Mouse (Mus musculus) hindbrain, embryonic 11.5 days (tissue): ENCODE measurements at regions not wholly inside any gene's neighbourhood (a gene's known extent, or its start where the extent isn't known, plus 50 kb on each side); places are given as distances from the start of the nearest gene placed in this dataset.

ENCODE experiments used
- ATAC-seq: fragments of 200-750 bp; cut with Nextera tagmentation; 2 replicates; pipeline ENCODE4 v1.8.0; 2017; ENCODE audit warnings: mild to moderate bottlenecking, moderate TSS enrichment, moderate library complexity; ENCODE audit not compliant: low FRiP score
- DNase-seq: peaks from one replicate; pipeline ENCODE4 v3.0.0-alpha.2; 2015; ENCODE audit warnings: low spot score
- H3K27ac ChIP-seq: fragments of 300-500 bp; sonication (generic); 2 replicates; pipeline ENCODE4 v1.5.1; 2014; ENCODE audit warnings: mild to moderate bottlenecking, low read depth, low read length
- H3K27me3 ChIP-seq: fragments of 300-500 bp; sonication (generic); 2 replicates; pipeline ENCODE4 v1.6.1; 2014; ENCODE audit warnings: mild to moderate bottlenecking, low read length, moderate library complexity, mixed read lengths; ENCODE audit not compliant: control insufficient read depth, insufficient read depth
- H3K36me3 ChIP-seq: fragments of 300-500 bp; sonication (generic); 2 replicates; pipeline ENCODE4 v1.6.1; 2014; ENCODE audit warnings: mild to moderate bottlenecking, low read length, moderate library complexity, mixed read lengths; ENCODE audit not compliant: control insufficient read depth, insufficient read depth
- H3K4me1 ChIP-seq: fragments of 300-500 bp; sonication (generic); replicated peaks from 2 replicates; pipeline ENCODE4 v1.6.1; 2014; ENCODE audit warnings: low read length, mixed read lengths; ENCODE audit not compliant: control insufficient read depth, insufficient read depth
- H3K4me2 ChIP-seq: fragments of 300-500 bp; sonication (generic); replicated peaks from 2 replicates; pipeline ENCODE4 v1.6.1; 2014; ENCODE audit warnings: mild to moderate bottlenecking, low read depth, low read length
- H3K4me3 ChIP-seq: fragments of 300-500 bp; sonication (generic); 2 replicates; pipeline ENCODE4 v1.5.1; 2014; ENCODE audit warnings: low read depth, low read length
- H3K9ac ChIP-seq: fragments of 300-500 bp; sonication (generic); 2 replicates; pipeline ENCODE4 v1.6.1; 2014; ENCODE audit warnings: low read depth, low read length
- H3K9me3 ChIP-seq: fragments of 300-500 bp; sonication (generic); 2 replicates; pipeline ENCODE4 v1.6.1; 2016; ENCODE audit warnings: low read length; ENCODE audit not compliant: control insufficient read depth
- WGBS: fragments of 180-500 bp; shearing (Covaris S2); extraction: QIAGEN DNeasy Blood & Tissue Kit; methylation state at CpG from one replicate; pipeline ENCODE4 v1.1.7; 2014; 5-methylcytosine and 5-hydroxymethylcytosine counted together

DNA sequence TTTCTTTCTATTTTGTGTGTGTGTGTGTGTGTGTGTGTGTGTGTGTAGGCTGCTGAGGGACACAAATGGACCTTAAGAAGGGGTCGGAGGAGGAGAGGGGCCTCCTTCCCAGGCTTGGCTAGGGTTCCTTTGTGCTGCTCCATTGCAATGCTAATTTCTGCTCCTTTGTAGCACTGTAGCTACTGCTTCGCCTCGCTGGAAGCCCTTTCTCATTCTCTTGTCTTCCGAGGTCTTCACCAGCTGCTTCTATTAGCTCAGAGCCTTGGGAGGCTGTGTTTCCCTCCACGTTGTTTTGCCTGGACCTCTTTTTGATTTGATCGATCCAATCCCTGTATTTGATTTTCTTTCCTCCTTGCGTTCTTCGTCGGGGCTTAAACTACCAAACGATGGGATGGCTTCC is 247.1 kb downstream of the Tmem38b start:
- WGBS, result 17% methylated on average over 10 of the region's 10 CpGs

DNA sequence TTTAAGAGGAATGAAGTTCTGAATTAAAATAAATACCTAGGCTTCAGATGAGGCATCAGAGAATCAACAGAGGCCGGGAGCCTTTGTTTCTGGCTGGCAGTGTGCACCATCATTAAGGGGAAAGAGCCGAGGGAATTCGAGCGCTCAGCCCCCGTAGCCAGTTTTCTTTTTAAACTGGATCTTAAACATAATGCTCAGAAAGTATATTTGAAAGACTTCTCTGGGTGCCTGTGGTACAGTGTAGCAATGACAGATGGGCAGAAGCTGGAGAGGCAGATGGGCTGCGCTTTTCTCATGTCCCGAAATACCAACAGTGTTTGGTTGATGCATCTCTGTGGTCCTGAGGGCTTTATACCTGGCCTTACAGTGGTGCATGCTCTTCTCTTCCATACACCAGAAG is 247.6 kb downstream of the Tmem38b start:
- Histone ChIP-seq H3K9me3 (peaks cover 4% of the 10 kb centered on the region; the same call in 1 of the 2 replicates), H3K9ac (0 out of 2 replicates have a peak overlapping the region, but pooled peaks have one; percentile 31), H3K4me2 (no peak overlapping the region), H3K4me3 (no peak overlapping the region), H3K4me1 (0 out of 2 replicates have a peak, but pooled peaks cover 2% of the 10 kb centered on the region), H3K36me3 (no peaks in the 10 kb centered on the region), H3K27me3 (no peaks in the 10 kb centered on the region), H3K27ac (peak overlapping the region; percentile 76)
- 44% methylated on average over 7 of the region's 7 CpGs for WGBS
- DNase-seq (peak; percentile 35), ATAC-seq (0 out of 2 replicates have a peak, but pooled peaks have one; percentile 41)

More for the DNA sequence above, 247.1 kb downstream of the Tmem38b start:
- H3K4me2 ChIP-seq, result peak overlapping the region; percentile 24
- H3K27me3 ChIP-seq, result no peaks in the 10 kb centered on the region
- DNase-seq (peak; percentile 73), ATAC-seq (peak; percentile 90)
- no peak overlapping the region for H3K4me3 ChIP-seq
- peak overlapping the region; percentile 76 for H3K27ac ChIP-seq
- H3K36me3 ChIP-seq, result no peaks in the 10 kb centered on the region
- peak overlapping the region; percentile 31; the same call in 1 of the 2 replicates for H3K9ac ChIP-seq
- peaks cover 4% of the 10 kb centered on the region; the same call in 1 of the 2 replicates for H3K9me3 ChIP-seq
- 0 out of 2 replicates have a peak, but pooled peaks cover 2% of the 10 kb centered on the region for H3K4me1 ChIP-seq

DNA sequence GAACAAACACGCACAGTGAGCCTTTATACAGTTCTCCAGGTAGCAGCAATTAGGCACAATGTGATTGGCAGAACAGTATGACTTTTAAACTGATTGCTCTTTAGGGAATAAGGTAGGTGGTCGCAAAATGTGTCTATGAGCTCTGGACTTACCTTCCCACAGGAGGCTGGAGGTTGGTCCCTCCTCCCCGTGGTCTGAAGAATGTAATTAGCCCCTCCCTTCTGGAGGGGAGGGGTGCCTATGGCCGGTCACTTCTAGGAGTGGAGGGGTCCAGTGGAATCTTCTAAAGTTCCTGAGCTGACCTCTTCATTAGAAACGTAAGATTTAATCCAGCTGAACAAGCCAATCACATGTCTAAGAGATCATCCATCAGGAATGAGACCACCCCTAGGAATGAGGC is 248.4 kb downstream of the Tmem38b start:
- DNase-seq (no peak), ATAC-seq (no peak)
- H3K27ac ChIP-seq, result peak overlapping the region; percentile 76; the same call in 1 of the 2 replicates

DNA sequence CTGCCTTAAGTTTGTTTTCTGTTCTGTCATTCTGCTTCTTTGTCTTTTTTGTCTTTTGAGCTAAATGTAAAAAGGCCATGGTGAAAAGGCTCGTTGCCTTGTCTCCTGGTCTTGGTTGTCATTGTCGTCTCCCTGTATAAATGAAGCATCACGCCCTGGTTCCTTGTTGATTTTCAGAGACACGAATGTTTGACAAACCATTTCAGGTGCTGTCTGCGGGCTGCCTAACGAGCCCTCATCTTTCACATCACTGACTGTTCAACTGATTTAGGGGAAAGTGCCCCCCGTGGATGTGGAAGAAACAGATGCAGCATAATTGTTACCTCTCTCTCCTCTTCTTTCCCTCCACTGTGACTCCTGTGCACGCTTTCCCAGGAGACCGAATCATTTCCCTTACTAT is 254.7 kb downstream of the Tmem38b start:
- DNase-seq (no peak), ATAC-seq (no peak)
- no peak overlapping the region for H3K4me3 ChIP-seq
- WGBS, result 66% methylated on average over 9 of the region's 9 CpGs
- no peaks in the 10 kb centered on the region for H3K36me3 ChIP-seq
- no peak overlapping the region for H3K4me2 ChIP-seq
- no peak overlapping the region for H3K27ac ChIP-seq
- no peaks in the 10 kb centered on the region for H3K9me3 ChIP-seq
- H3K9ac ChIP-seq, result no peak overlapping the region
- H3K27me3 ChIP-seq, result no peaks in the 10 kb centered on the region
- no peaks in the 10 kb centered on the region for H3K4me1 ChIP-seq

More for the DNA sequence above, 248.4 kb downstream of the Tmem38b start:
- 0 out of 2 replicates have a peak, but pooled peaks cover 2% of the 10 kb centered on the region for H3K4me1 ChIP-seq
- H3K27me3 ChIP-seq, result no peaks in the 10 kb centered on the region
- no peak overlapping the region for H3K4me2 ChIP-seq
- WGBS, result 51% methylated on average over 5 of the region's 5 CpGs
- no peak overlapping the region for H3K4me3 ChIP-seq
- peaks cover 4% of the 10 kb centered on the region; the same call in 1 of the 2 replicates for H3K9me3 ChIP-seq
- H3K9ac ChIP-seq, result no peak overlapping the region
- no peaks in the 10 kb centered on the region for H3K36me3 ChIP-seq

DNA sequence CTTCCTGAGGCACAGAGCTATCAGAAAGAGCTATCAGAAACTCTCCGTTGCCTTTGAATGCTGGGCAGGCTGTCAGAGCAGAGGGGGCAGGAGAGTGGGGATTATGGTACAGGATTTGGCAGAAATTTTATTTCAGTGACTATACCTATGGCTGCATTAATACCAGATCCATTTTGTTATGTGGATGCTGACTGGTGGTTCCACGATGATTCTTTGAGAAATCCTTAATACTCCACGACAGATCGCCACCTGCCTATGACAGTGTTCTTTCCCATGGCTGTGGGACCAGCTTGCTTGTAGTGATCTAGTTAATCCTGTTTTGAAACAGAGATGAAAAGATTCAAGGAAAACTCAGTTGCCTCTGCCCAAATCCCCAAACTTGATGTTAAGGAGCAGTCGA is 255.6 kb downstream of the Tmem38b start:
- WGBS, result 91% methylated on average over 5 of the region's 5 CpGs
- ATAC-seq, result no peak
- Histone ChIP-seq H3K27me3 (no peaks in the 10 kb centered on the region), H3K4me1 (no peaks in the 10 kb centered on the region), H3K4me3 (no peak overlapping the region), H3K36me3 (no peaks in the 10 kb centered on the region), H3K9me3 (no peaks in the 10 kb centered on the region), H3K4me2 (no peak overlapping the region), H3K9ac (no peak overlapping the region), H3K27ac (no peak overlapping the region)
- DNase-seq, result no peak

DNA sequence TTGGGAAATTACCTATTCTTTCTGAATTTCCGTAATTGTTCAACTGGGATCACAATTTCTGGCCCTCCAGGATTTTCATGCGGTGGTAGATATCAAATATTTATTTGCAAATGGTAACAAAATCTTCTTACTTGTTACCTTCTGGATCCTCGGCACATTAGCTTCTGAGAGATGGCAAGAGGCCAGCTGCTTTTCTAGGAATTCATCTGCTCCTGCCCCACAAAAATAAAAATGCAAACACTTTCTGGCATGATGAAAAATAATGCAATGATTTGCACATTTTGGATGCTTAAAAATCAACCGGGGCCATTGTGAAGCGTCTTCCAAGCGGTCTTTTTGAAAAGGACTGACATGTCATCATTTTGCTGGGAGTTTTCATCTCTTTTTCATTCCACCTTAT is 258.9 kb downstream of the Tmem38b start:
- H3K4me2 ChIP-seq, result no peak overlapping the region
- no peaks in the 10 kb centered on the region for H3K27me3 ChIP-seq
- H3K9me3 ChIP-seq, result no peaks in the 10 kb centered on the region
- WGBS, result 94% methylated on average over 6 of the region's 6 CpGs
- H3K9ac ChIP-seq, result no peak overlapping the region
- no peak overlapping the region for H3K27ac ChIP-seq
- DNase-seq (no peak), ATAC-seq (no peak)
- no peak overlapping the region for H3K4me3 ChIP-seq
- no peaks in the 10 kb centered on the region for H3K4me1 ChIP-seq
- no peaks in the 10 kb centered on the region for H3K36me3 ChIP-seq

DNA sequence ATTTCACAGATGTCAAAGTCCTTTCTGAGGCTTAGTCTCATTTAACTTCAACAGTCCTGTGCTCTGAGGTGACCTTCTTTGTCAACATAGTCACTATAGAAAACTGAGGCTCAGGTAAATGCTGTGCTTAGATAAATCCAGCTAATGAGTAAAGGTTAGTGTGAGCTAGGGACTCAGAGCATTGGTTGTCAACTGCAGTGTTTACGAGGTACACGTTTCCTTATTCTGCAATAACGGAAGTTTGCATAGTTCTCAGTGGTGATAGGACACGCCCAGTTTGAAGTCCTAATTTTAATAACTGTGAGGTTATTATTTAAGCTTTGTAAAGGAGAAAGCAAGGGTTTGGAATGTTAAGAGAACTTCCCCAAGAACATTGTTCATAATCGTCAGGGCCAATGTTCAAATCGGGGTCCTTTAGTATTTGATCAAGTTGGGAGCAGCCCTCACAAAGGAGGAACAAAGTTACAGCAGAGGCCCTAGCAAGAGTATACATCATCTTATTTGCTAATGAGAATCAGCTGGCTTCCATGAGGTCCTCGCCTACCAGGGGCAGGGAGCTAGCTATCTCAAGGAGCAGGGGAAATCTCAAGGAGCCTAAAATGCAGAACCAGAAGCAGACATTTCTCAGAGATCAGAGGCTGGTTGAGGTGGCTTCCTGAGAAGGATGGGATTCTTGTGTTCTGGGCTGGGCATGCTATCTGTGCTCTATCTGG is 268.6 kb downstream of the Tmem38b start:
- no peak for DNase-seq
- no peak overlapping the region for H3K4me2 ChIP-seq
- no peaks in the 10 kb centered on the region for H3K9me3 ChIP-seq
- H3K9ac ChIP-seq, result no peak overlapping the region
- ATAC-seq, result no peak
- H3K27ac ChIP-seq, result no peak overlapping the region
- no peaks in the 10 kb centered on the region for H3K4me1 ChIP-seq
- no peaks in the 10 kb centered on the region for H3K36me3 ChIP-seq
- 87% methylated on average over 7 of the region's 7 CpGs for WGBS
- H3K27me3 ChIP-seq, result no peaks in the 10 kb centered on the region
- H3K4me3 ChIP-seq, result no peak overlapping the region

DNA sequence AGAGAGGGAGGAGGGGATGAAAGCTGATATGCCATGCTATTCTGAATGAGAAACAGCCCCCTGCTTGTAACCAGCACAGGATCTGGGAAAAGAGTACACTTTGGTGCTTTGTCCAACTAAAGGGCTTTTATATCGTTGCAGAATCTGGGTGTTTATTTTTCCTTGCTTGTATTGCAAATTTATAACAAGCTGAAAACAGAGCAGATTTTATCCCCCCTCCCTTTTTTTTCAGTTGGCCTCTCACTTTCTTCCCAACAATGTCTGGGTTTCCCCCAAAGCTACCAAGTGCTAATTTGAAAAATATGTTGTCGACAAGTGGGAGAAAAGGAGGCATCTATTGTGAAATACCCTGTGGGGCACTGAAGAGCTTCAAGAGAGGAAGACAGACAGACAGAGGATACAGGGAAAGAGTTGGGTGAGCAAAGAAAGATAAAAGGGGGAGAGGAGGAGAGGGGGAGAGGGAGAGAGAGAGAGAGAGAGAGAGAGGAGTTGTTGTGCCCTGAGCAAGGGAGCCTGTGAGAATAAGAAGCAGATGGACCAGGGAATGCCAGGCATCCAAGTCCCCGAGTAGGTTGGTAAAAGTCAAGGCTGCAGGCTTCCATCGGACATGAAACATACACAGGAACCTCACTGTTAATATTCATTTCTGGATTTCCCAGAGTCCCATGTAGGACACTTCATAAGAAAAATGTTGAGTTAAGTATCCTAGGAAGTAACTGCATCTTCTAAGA is 269.5 kb downstream of the Tmem38b start:
- Histone ChIP-seq H3K27me3 (no peaks in the 10 kb centered on the region), H3K4me3 (no peak overlapping the region), H3K4me1 (no peaks in the 10 kb centered on the region), H3K9me3 (no peaks in the 10 kb centered on the region), H3K9ac (no peak overlapping the region), H3K4me2 (no peak overlapping the region), H3K27ac (no peak overlapping the region), H3K36me3 (no peaks in the 10 kb centered on the region)
- no peak for ATAC-seq
- no peak for DNase-seq
- 49% methylated on average over 4 of the region's 4 CpGs for WGBS
